In genomic region chr7:127026984-127027726, GRCm38 (mm10) we compare ENCODE assay signal across 8 mouse cellular contexts. TPM values are rescaled to one million over a fixed set of nuclear protein-coding genes. Genes with fewer than 3 reads are reported as not detected.
DNase-seq lines count a peak whose midpoint lies in the region; ATAC-seq and TF ChIP-seq lines count a peak whose summit lies in the region.

Maz (minus strand) TSS chr7:127027037.

- H3K4me1 ChIP-seq in hindbrain, embryonic 10.5 days (replicated peaks) = peaks cover 50% of the 10 kb centered on the region
- peaks cover 17% of the 10 kb centered on the region; the same call in 1 of the 2 replicates for H3K4me1 ChIP-seq in lung, postnatal 0 days (ENCODE audit: insufficient read depth, low read depth, low read length)

- H3K27ac ChIP-seq in hindbrain, embryonic 10.5 days = peak within 1 kb of the TSS; percentile 100
- H3K27ac ChIP-seq in lung, postnatal 0 days (ENCODE audit: low read length) = peak within 1 kb of the TSS; percentile 96

- peak within 1 kb of the TSS; percentile 90 for H3K4me3 ChIP-seq in hindbrain, embryonic 10.5 days
- H3K4me3 ChIP-seq in lung, postnatal 0 days (ENCODE audit: low read depth, low read length) = peak within 1 kb of the TSS; percentile 92

- DNase-seq in MN1 (ENCODE audit: low spot score) = peak; percentile 99
- DNase-seq in cerebellum, adult 9-10 months = peak; percentile 100
- DNase-seq in hindbrain, embryonic 10.5 days (ENCODE audit: low spot score) = peak; percentile 100
- peak; percentile 99 for DNase-seq in layer of hippocampus, adult 9-11 months
- DNase-seq in lung, postnatal 0 days (ENCODE audit: low spot score) = peak; percentile 99
- peak; percentile 99 for DNase-seq in ovary, postnatal 14 days (ENCODE audit: low spot score)
- DNase-seq in thymus, postnatal 14 days = peak; percentile 100

- peaks cover 81% of the 10 kb centered on the region for H3K36me3 ChIP-seq in hindbrain, embryonic 10.5 days
- no peaks in the 10 kb centered on the region; the same call in 1 of the 2 replicates for H3K36me3 ChIP-seq in lung, postnatal 0 days (ENCODE audit: insufficient read depth, low read length)

- peak within 1 kb of the TSS; percentile 79 for H3K9ac ChIP-seq in lung, postnatal 0 days (replicated peaks; ENCODE audit: low read depth)

- WGBS in hindbrain, embryonic 10.5 days = under 1% methylated on average over 57 of the region's 63 CpGs
- under 1% methylated on average over 25 of the region's 63 CpGs for WGBS in lung, postnatal 0 days

- no peaks in the 10 kb centered on the region for H3K27me3 ChIP-seq in hindbrain, embryonic 10.5 days (ENCODE audit: insufficient read depth, poor library complexity, severe bottlenecking)
- H3K27me3 ChIP-seq in lung, postnatal 0 days (replicated peaks; ENCODE audit: insufficient read depth, low read length) = no peaks in the 10 kb centered on the region

- ATAC-seq in frontal cortex, adult (ENCODE audit: low TSS enrichment) = peak; percentile 64
- peak; percentile 85 for ATAC-seq in lung, postnatal 0 days

- H3K9me3 ChIP-seq in hindbrain, embryonic 10.5 days = no peaks in the 10 kb centered on the region
- H3K9me3 ChIP-seq in lung, postnatal 0 days (ENCODE audit: low read length) = no peaks in the 10 kb centered on the region

- no peak for TF ChIP-seq CTCF in lung, postnatal 0 days (IDR thresholded peaks at IDR 0.05)

- peak within 1 kb of the TSS; percentile 94 for H3K4me2 ChIP-seq in lung, postnatal 0 days (replicated peaks; ENCODE audit: low read depth, low read length)

- peak; percentile 90 for TF ChIP-seq EP300 in lung, postnatal 0 days (IDR thresholded peaks at IDR 0.05)

RNA-seq across cellular contexts. Expression of gene Maz, which starts in this region (rescaled TPM):
- polyA plus RNA-seq in hindbrain, embryonic 10.5 days (2016; fragmentation: Nextera tagmentation; extraction: Ambion mirVana) = 66.7 and 83.1 TPM in 2 replicates
- 36.1 and 37.0 TPM in 2 replicates for polyA plus RNA-seq in lung, postnatal 0 days (2015; fragmentation: Nextera tagmentation; extraction: Ambion mirVana)

Comparison
In these comparisons a context has a peak if more than half of its experiments do, and no peak if none do; other contexts are left out.
1. Peak in every context shown above with its lines: DNase-seq, ATAC-seq, H3K4me3 ChIP-seq and H3K27ac ChIP-seq.